Mouse (Mus musculus) heart, postnatal 10 days (tissue): Measurements from ENCODE around the gene Rbp1. TPM values are rescaled to one million over a fixed set of nuclear protein-coding genes. Genes with fewer than 3 reads are reported as not detected.
A peak's percentile ranks its signal among the peaks of the same experiment; 100 is the strongest.

Experiments used
- DNase-seq, 2 experiments: peaks; one replicate each; pipeline ENCODE4 v3.0.0; 2021
- intact Hi-C: fragments of 180-260 bp; cut with DNase I; formaldehyde crosslinking; loops from one replicate; pipeline ENCODE4 v1.15.1; 2025
- total RNA-seq, 2 experiments: library from RNA; stranded (reverse); gene quantifications; 2 replicates each; pipeline ENCODE4 v1.2.3; 2021

Rbp1 gene
- total RNA-seq, 2 experiments from 2014 or later = 13.1 to 14.6 TPM

DNA sequence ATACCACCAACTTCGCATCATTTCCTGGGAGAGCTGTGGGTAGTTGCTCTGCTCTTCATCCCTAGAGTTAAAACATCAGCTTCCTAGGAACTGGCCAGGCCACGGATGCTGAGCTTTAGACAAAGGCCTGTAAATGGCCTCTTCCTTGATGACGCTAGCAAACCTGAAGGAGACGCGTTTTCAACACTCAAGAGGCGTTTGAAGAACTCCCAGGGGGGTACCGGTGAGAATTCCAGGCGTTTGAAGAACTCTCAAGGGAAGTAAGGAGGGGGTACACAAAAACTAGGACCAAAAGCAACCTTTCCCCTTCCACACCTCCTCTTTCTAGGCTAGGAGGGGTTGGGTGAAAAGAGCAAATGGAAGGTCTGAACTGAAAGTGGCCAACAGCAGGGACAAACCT, 1.5 kb downstream of the Rbp1 start:
- DNase-seq = no peak
- intact Hi-C loops = no loop called here

DNA sequence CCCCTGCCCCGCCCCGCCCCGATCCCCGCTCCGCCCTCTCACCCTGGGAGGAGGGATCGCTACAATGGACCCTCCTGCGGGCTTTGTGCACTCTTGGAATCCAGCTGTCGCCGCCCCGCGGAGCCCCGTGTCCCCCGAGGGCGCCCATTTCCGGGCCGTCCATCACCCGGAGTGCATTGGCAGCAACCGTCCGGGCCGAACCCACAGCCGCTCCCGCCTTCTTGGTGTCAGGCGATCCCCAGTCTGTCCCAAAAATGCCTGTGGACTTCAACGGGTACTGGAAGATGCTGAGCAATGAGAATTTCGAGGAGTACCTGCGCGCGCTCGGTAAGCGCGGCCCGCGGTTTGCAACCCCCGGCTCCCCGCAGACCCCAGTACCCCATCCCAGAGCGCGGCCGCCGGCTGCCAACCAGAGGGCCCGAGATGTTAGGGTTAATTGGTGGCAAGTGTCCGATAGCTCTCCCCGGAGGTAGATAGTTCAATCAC, 2.0 kb downstream of the Rbp1 start:
- intact Hi-C loops = no loop called here
- peak; percentile 54 to 69 for DNase-seq

- intact Hi-C loops = no loop called here
- DNase-seq = no peak
These were observed 2.7 kb downstream of the Rbp1 start for GRCm38 (mm10) chr9:98425351-98425880.

DNA sequence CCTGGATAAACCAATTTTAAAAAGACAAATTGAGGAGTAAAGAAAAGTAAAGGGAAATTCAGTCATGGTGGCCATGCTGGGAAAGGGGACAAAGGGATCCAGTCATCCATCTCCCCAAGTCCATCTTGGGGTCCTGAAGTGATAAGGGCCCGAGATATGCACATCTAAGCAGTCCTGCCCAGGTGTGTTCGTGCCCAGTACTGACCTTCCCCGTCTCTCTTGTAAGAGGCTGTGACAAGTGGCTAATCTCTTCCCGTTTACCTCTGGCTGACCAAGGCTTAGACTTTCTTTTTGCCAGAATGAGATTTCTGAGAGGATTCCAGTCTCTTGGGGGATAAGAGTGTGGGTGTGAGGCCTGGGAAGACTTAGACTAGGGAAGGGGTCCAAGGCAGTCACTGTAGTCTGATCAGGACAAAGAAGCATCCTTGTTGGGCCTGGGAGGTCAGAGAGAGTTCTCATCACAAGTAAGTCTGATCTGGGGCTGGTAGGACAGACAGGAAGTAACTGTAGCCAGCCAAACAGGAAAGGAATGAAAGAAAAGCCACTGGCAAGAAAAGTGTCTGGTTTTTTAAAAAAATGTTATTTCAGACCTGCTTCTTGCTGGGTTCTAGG, 5.3 kb downstream of the Rbp1 start:
- intact Hi-C loops = no loop called here
- peak in 1 of 2 experiments; percentile 43 for DNase-seq

GRCm38 (mm10) chr9:98428783-98429182, 6.0 kb downstream of the Rbp1 start:
- peak; percentile 78 to 84 for DNase-seq
- intact Hi-C loops = no loop called here

DNA sequence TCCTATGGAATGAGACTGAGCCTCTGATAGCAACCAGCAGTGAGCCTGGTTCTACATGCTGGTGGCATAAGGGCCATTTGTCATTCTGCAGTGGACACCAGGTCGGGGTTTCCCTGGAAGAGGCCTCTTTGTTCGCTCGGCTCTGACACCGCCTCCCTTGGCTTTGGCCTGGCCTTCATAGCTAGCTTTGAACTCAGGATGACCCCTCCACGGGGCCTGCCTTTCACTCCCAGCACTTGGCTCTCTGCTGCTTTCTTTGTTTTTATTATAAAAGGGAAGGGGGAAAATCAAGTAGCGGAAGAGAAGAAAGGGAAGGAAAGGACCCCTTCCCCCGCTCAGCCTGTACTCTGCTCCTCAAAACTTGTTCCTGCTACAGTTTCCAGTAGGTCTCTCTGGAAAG, 7.0 kb downstream of the Rbp1 start:
- intact Hi-C loops = no loop called here
- DNase-seq = peak; percentile 56 to 58

- no peak for DNase-seq
- intact Hi-C loops = no loop called here
These were observed 7.8 kb downstream of the Rbp1 start for GRCm38 (mm10) chr9:98430528-98430927.

DNA sequence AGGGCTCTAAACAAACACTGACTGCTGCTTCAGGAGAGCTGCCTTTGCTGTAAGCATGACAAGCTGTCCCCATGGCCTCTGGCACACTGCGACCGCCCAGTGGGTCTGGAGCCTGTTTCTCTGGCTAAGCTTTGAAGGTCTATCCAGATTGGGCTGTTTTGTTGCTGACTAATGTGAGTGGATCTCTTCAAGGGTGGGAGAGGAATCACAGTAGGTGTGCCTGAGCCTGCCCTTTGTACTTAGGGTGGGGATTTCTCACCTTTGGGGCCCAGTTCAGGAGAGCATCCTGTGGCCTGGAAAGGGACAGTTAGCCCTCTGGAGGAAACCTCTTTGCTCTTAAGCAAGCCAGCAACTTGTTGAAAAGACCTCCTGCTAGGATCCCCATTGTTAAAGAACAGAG, 10.3 kb downstream of the Rbp1 start:
- intact Hi-C loops = no loop called here

DNA sequence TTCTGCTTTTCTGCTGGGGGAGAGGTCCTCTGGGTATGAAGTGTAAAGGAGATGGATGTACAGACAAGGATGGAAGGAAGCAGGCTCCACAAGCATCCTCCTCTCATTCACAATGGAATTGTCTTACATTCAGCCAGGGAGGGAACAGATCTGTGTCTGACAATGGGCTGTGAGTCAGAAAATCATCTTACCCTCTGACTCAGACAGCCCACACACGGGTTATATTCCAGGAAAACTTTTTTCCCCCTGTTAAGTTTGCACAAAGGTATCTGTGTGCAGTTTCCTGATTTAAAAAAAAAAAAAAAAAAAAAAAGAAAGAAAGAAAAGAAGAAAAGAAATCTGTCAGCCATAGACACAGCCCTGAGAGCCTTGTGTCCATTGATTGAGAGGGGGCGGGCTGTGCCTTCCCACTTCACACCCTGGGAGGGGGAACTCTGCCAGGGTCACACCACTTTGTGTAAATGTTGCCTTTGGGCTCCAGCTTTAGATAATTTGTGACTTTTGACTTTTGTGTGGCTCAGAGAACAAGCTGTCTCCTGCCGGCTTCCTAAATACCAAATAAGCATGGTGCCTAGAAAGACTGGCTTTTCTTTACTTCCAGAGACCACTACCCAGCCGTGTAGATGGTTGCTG, 11.3 kb downstream of the Rbp1 start:
- no peak for DNase-seq
- intact Hi-C loops = no loop called here

More for the DNA sequence above, 10.3 kb downstream of the Rbp1 start:
- DNase-seq = no peak

- intact Hi-C loops = no loop called here
- no peak for DNase-seq
These were observed 15.1 kb downstream of the Rbp1 start for GRCm38 (mm10) chr9:98437819-98438218.

- no peak for DNase-seq
- intact Hi-C loops = no loop called here
These were observed 16.3 kb downstream of the Rbp1 start for GRCm38 (mm10) chr9:98439091-98439490.

- intact Hi-C loops = loop anchor here (1.0 kb wide), 1 partner anchor 96 kb away; no protein-coding TSS in a partner anchor
- peak in 1 of 2 experiments; percentile 62 for DNase-seq
These were observed 19.9 kb downstream of the Rbp1 start for GRCm38 (mm10) chr9:98442638-98443037.

DNA sequence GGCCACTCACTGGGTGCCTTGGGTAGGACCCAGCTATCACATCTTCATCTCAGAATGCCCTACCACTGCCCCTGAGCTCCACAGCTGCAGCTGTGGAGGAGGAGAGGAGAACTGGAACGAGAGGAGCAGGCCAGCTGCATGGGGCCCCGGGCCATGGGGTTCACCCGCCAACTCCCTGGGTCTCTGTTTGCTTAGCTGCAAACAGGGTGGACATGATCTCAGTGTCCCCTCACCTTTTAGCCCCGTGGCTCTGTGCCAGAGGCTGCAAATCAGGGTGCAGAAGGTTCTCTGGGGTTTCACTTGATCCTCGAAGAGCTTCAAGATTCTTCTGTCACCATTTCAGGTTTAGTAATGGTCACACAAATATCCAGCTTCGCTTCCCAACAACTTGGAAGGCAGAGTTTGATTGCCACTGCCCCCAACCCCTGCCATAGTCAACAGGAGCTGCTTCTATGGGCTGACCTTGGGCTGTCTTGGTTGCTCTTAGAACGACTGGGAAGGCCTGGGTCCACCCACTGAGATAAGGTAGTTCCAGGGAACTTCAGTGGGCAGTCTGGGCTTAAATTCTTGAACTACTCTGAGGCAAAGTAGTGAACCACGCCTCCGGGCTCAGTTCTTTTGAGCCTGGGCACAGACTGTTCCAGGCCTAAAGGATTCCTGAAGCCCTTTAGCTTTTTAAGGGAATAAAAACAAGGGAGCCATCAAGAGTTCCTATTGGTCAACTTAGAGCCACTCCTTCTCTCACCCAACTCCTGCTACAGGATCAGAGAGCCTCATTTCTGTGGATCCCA, 22.8 kb downstream of the Rbp1 start:
- intact Hi-C loops = loop anchor here (5.0 kb wide), 1 partner anchor 52 kb away; no protein-coding TSS in a partner anchor
- no peak for DNase-seq

GRCm38 (mm10) chr9:98450976-98451375, 28.2 kb downstream of the Rbp1 start:
- intact Hi-C loops = no loop called here
- DNase-seq = no peak

DNA sequence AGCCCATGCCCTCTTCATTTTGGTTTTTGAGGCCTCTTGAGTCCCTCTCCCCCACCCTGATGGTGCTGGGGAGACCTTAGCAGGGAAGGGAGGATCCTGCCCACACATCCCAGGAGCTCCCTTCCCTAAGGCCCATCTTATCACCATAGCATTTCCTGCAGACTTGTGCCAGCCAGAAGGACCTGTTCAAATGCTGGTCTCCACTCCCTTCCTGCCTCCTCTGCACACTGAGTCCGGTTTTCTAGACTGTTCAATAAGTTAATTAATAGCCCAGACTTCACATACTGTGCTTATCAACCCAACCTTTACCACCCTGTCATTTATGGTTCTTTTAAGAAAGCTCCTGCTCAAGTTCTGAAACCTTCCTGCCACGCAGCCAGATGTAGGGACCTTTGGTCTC, 43.9 kb downstream of the Rbp1 start:
- intact Hi-C loops = no loop called here
- DNase-seq = no peak

GRCm38 (mm10) chr9:98480172-98480749, 57.5 kb downstream of the Rbp1 start:
- intact Hi-C loops = no loop called here
- no peak for DNase-seq

GRCm38 (mm10) chr9:98482256-98482655, 59.5 kb downstream of the Rbp1 start:
- no peak for DNase-seq
- intact Hi-C loops = no loop called here

DNA sequence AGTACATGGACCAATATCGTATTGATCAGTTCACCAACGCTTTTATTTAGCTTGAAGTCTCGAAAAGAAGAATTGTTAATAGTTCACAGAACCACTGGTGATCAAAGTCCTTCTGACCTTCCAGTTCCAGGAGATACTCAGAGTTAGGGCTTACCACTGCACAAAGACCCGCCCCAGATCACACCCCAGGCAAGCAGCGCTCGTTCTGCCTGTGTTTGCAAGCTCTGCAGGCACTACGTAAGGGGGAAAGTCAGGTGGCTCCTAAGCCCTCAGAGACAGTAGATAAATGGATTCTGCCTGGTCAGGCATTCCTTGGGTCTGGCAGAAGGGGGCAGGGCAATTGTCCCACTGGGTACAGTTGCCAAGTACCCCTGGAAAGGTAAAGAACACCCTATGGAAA, 62.3 kb downstream of the Rbp1 start:
- no peak for DNase-seq
- intact Hi-C loops = no loop called here

- intact Hi-C loops = no loop called here
- DNase-seq = no peak
These were observed 63.1 kb downstream of the Rbp1 start, which contains the start of gene Rbp2 for GRCm38 (mm10) chr9:98485815-98486214. TSS of gene Rbp2 (plus strand) at chr9:98486115.

DNA sequence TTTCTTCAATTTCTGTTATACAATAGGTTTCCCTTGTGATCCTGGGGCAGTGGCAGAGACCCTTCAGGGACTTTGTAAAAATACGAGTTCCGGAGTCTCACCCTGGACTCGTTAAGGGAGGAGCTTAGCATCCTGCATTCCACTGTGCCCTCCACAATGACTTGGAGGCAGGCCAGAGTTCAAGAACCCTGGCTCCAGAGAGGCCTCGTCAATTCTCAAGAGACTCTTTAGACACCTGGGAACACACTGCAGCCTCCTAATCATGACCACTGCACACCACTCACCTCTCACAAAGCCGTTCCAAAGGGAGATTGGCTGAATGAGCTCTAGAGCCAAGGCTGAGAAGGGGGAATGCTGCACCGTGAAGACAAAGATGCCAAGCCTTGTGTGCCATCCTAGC, 64.5 kb downstream of the Rbp1 start:
- peak in 1 of 2 experiments; percentile 16 for DNase-seq
- intact Hi-C loops = no loop called here

GRCm38 (mm10) chr9:98489532-98489931, 66.8 kb downstream of the Rbp1 start:
- intact Hi-C loops = no loop called here
- no peak for DNase-seq
